Mouse (Mus musculus) adrenal gland, postnatal 0 days (tissue): ENCODE measurements around the gene Abtb2. TPM values are rescaled to one million over a fixed set of nuclear protein-coding genes. Genes with fewer than 3 reads are reported as not detected.

Experiments
- polyA plus RNA-seq: library from polyadenylated mRNA; unstranded; fragments of >200 nt; fragmentation: Nextera tagmentation; extraction: Ambion mirVana; gene quantifications from 2 replicates; pipeline ENCODE4 v1.2.1, GENCODE M21; 2015

Abtb2 gene
- polyA plus RNA-seq = 5.0 and 8.3 TPM in 2 replicates

GRCm38 (mm10) chr2:103565732-103566422 is at the start of gene Abtb2:
Gene Abtb2 (plus strand): TSS chr2:103566310.

GRCm38 (mm10) chr2:103760906-103761716 is 195.0 kb downstream of the Abtb2 start, which contains the start of gene Nat10:
Gene Nat10 (minus strand): TSS chr2:103761270.

Other genes starting within 250 kb of the Abtb2 start
- gene Elf5, start 154.6 kb upstream of the Abtb2 start, polyA plus RNA-seq = 0.15 TPM in 1 of 2 replicates, not detected in the other
- gene Cat, start 81.2 kb upstream of the Abtb2 start, polyA plus RNA-seq = 80.1 and 110 TPM in 2 replicates
- 7.8 and 17.4 TPM in 2 replicates for gene Nat10, start 195.0 kb downstream of the Abtb2 start, polyA plus RNA-seq
- gene Caprin1, start 231.3 kb downstream of the Abtb2 start, polyA plus RNA-seq = 119 and 176 TPM in 2 replicates